Mouse (Mus musculus) midbrain, embryonic 15.5 days (tissue): ENCODE data around the gene Prex1. TPM values are rescaled to one million over a fixed set of nuclear protein-coding genes. Genes with fewer than 3 reads are reported as not detected.

Experiments
- ATAC-seq: fragments of 200-750 bp; cut with Nextera tagmentation; replicated peaks from 2 replicates; pipeline ENCODE4 v1.8.0; 2017; ENCODE audit warnings: moderate TSS enrichment
- H3K27ac ChIP-seq: fragments of 300-500 bp; sonication (generic); 2 replicates; pipeline ENCODE4 v1.5.1; 2015; ENCODE audit warnings: mild to moderate bottlenecking, inconsistent platforms
- H3K27me3 ChIP-seq: fragments of 300-500 bp; sonication (generic); replicated peaks from 2 replicates; pipeline ENCODE4 v1.6.1; 2015; ENCODE audit warnings: inconsistent platforms
- H3K36me3 ChIP-seq: fragments of 300-500 bp; sonication (generic); replicated peaks from 2 replicates; pipeline ENCODE4 v1.6.1; 2015; ENCODE audit warnings: inconsistent platforms
- H3K4me1 ChIP-seq: fragments of 300-500 bp; sonication (generic); 2 replicates; pipeline ENCODE4 v1.6.1; 2015; ENCODE audit warnings: inconsistent platforms
- H3K4me2 ChIP-seq: fragments of 300-500 bp; sonication (generic); 2 replicates; pipeline ENCODE4 v1.6.1; 2015; ENCODE audit warnings: inconsistent platforms, mild to moderate bottlenecking, moderate library complexity
- H3K4me3 ChIP-seq: fragments of 300-500 bp; sonication (generic); 2 replicates; pipeline ENCODE4 v1.5.1; 2015; ENCODE audit warnings: mild to moderate bottlenecking, inconsistent platforms
- H3K9ac ChIP-seq: fragments of 300-500 bp; sonication (generic); 2 replicates; pipeline ENCODE4 v1.6.1; 2015; ENCODE audit warnings: mild to moderate bottlenecking, inconsistent platforms
- H3K9me3 ChIP-seq: fragments of 300-500 bp; sonication (generic); 2 replicates; pipeline ENCODE4 v1.6.1; 2016; ENCODE audit warnings: inconsistent platforms
- WGBS: fragments of 180-500 bp; shearing (Covaris S2); methylation state at CpG from one replicate; pipeline ENCODE4 v1.1.7; 2015; ENCODE audit warnings: mixed read lengths; 5-methylcytosine and 5-hydroxymethylcytosine counted together
- polyA plus RNA-seq: library from polyadenylated mRNA; unstranded; fragments of >200 nt; fragmentation: Nextera tagmentation; extraction: Ambion mirVana; gene quantifications from 2 replicates; pipeline ENCODE4 v1.2.1, GENCODE M21; 2015

Prex1 gene
- polyA plus RNA-seq, 1 experiment from 2014 or later, result 20.6 TPM

GRCm38 (mm10) chr2:166619906-166620490 lies 93.6 kb downstream of the Prex1 start:
- H3K36me3 ChIP-seq, result no peaks in the 10 kb centered on the region
- no peak overlapping the region for H3K9ac ChIP-seq
- no peak overlapping the region for H3K4me2 ChIP-seq
- 86% methylated on average over 10 of the region's 10 CpGs for WGBS
- no peak overlapping the region for H3K4me3 ChIP-seq
- no peak overlapping the region for H3K27ac ChIP-seq
- H3K4me1 ChIP-seq, result peaks cover 9% of the 10 kb centered on the region
- no peak for ATAC-seq
- H3K27me3 ChIP-seq, result no peaks in the 10 kb centered on the region
- no peaks in the 10 kb centered on the region for H3K9me3 ChIP-seq

GRCm38 (mm10) chr2:166619270-166619669 lies 94.4 kb downstream of the Prex1 start:
- Histone ChIP-seq H3K4me2 (no peak overlapping the region), H3K36me3 (no peaks in the 10 kb centered on the region), H3K27ac (no peak overlapping the region), H3K4me3 (no peak overlapping the region), H3K9ac (no peak overlapping the region), H3K27me3 (no peaks in the 10 kb centered on the region), H3K4me1 (peaks cover 9% of the 10 kb centered on the region), H3K9me3 (no peaks in the 10 kb centered on the region)
- 95% methylated on average over 5 of the region's 5 CpGs for WGBS
- no peak for ATAC-seq

- Histone ChIP-seq H3K9me3 (no peaks in the 10 kb centered on the region), H3K4me1 (no peaks in the 10 kb centered on the region), H3K9ac (no peak overlapping the region), H3K27me3 (no peaks in the 10 kb centered on the region), H3K27ac (no peak overlapping the region), H3K4me3 (no peak overlapping the region), H3K4me2 (no peak overlapping the region), H3K36me3 (no peaks in the 10 kb centered on the region)
- ATAC-seq, result no peak
- 87% methylated on average over 5 of the region's 5 CpGs for WGBS
Observed at GRCm38 (mm10) chr2:166617706-166618105, 95.9 kb downstream of the Prex1 start.

- no peak overlapping the region for H3K4me3 ChIP-seq
- H3K4me1 ChIP-seq, result no peaks in the 10 kb centered on the region
- ATAC-seq, result no peak
- H3K36me3 ChIP-seq, result no peaks in the 10 kb centered on the region
- 93% methylated on average over 2 of the region's 2 CpGs for WGBS
- no peaks in the 10 kb centered on the region for H3K9me3 ChIP-seq
- H3K9ac ChIP-seq, result no peak overlapping the region
- H3K27ac ChIP-seq, result no peak overlapping the region
- no peaks in the 10 kb centered on the region for H3K27me3 ChIP-seq
- no peak overlapping the region for H3K4me2 ChIP-seq
Observed at GRCm38 (mm10) chr2:166615338-166616075, 98.1 kb downstream of the Prex1 start.

- Histone ChIP-seq H3K4me2 (no peak overlapping the region), H3K9ac (no peak overlapping the region), H3K36me3 (no peaks in the 10 kb centered on the region), H3K9me3 (no peaks in the 10 kb centered on the region), H3K27ac (no peak overlapping the region), H3K4me1 (no peaks in the 10 kb centered on the region; the same call in 1 of the 2 replicates), H3K4me3 (no peak overlapping the region), H3K27me3 (no peaks in the 10 kb centered on the region)
- ATAC-seq, result no peak
- 90% methylated on average over 5 of the region's 5 CpGs for WGBS
Observed at GRCm38 (mm10) chr2:166610271-166610670, 103.4 kb downstream of the Prex1 start.

- Histone ChIP-seq H3K9ac (no peak overlapping the region), H3K4me1 (no peaks in the 10 kb centered on the region; the same call in 1 of the 2 replicates), H3K4me2 (no peak overlapping the region), H3K4me3 (no peak overlapping the region), H3K9me3 (no peaks in the 10 kb centered on the region), H3K27me3 (no peaks in the 10 kb centered on the region), H3K27ac (peak overlapping the region; percentile 32; the same call in 1 of the 2 replicates), H3K36me3 (no peaks in the 10 kb centered on the region)
- ATAC-seq, result no peak
- WGBS, result 20% methylated on average over 8 of the region's 8 CpGs
Observed at GRCm38 (mm10) chr2:166608509-166608908, 105.1 kb downstream of the Prex1 start.

GRCm38 (mm10) chr2:166606481-166607245 lies 107.0 kb downstream of the Prex1 start:
- no peak overlapping the region for H3K9ac ChIP-seq
- WGBS, result 84% methylated on average over 17 of the region's 17 CpGs
- H3K4me1 ChIP-seq, result no peaks in the 10 kb centered on the region; the same call in 1 of the 2 replicates
- no peak overlapping the region for H3K27ac ChIP-seq
- H3K36me3 ChIP-seq, result no peaks in the 10 kb centered on the region
- H3K27me3 ChIP-seq, result no peaks in the 10 kb centered on the region
- H3K9me3 ChIP-seq, result no peaks in the 10 kb centered on the region
- H3K4me2 ChIP-seq, result no peak overlapping the region
- no peak for ATAC-seq
- H3K4me3 ChIP-seq, result no peak overlapping the region

- Histone ChIP-seq H3K9ac (no peak overlapping the region), H3K9me3 (no peaks in the 10 kb centered on the region), H3K4me1 (no peaks in the 10 kb centered on the region; the same call in 1 of the 2 replicates), H3K36me3 (no peaks in the 10 kb centered on the region), H3K27me3 (no peaks in the 10 kb centered on the region), H3K4me3 (no peak overlapping the region), H3K4me2 (no peak overlapping the region), H3K27ac (no peak overlapping the region)
- ATAC-seq, result no peak
- WGBS, result 65% methylated on average over 6 of the region's 6 CpGs
Observed at GRCm38 (mm10) chr2:166606053-166606452, 107.6 kb downstream of the Prex1 start.

GRCm38 (mm10) chr2:166605164-166605831 lies 108.3 kb downstream of the Prex1 start:
- Histone ChIP-seq H3K9me3 (no peaks in the 10 kb centered on the region), H3K4me2 (no peak overlapping the region), H3K27me3 (no peaks in the 10 kb centered on the region), H3K27ac (no peak overlapping the region), H3K36me3 (no peaks in the 10 kb centered on the region), H3K4me1 (no peaks in the 10 kb centered on the region; the same call in 1 of the 2 replicates), H3K9ac (no peak overlapping the region), H3K4me3 (no peak overlapping the region)
- ATAC-seq, result no peak
- 84% methylated on average over 12 of the region's 12 CpGs for WGBS

- Histone ChIP-seq H3K4me3 (no peak overlapping the region), H3K9ac (no peak overlapping the region), H3K27me3 (no peaks in the 10 kb centered on the region), H3K27ac (no peak overlapping the region), H3K4me1 (no peaks in the 10 kb centered on the region), H3K9me3 (no peaks in the 10 kb centered on the region), H3K36me3 (no peaks in the 10 kb centered on the region), H3K4me2 (no peak overlapping the region)
- WGBS, result 97% methylated on average over 3 of the region's 3 CpGs
- ATAC-seq, result no peak
Observed at GRCm38 (mm10) chr2:166602948-166603347, 110.7 kb downstream of the Prex1 start.

- WGBS, result 91% methylated on average over 18 of the region's 18 CpGs
- no peaks in the 10 kb centered on the region for H3K4me1 ChIP-seq
- H3K4me3 ChIP-seq, result no peak overlapping the region
- H3K9ac ChIP-seq, result no peak overlapping the region
- no peak overlapping the region for H3K27ac ChIP-seq
- ATAC-seq, result no peak
- no peak overlapping the region for H3K4me2 ChIP-seq
- H3K27me3 ChIP-seq, result no peaks in the 10 kb centered on the region
- H3K9me3 ChIP-seq, result no peaks in the 10 kb centered on the region
- H3K36me3 ChIP-seq, result no peaks in the 10 kb centered on the region
Observed at GRCm38 (mm10) chr2:166601420-166601819, 112.2 kb downstream of the Prex1 start.
